Mouse (Mus musculus): Measurements from ENCODE around the gene Gstp3. TPM values are rescaled to one million over a fixed set of nuclear protein-coding genes. Genes with fewer than 3 reads are reported as not detected.

Gstp3 gene
- polyA plus RNA-seq (2016; fragmentation: Nextera tagmentation; extraction: Ambion mirVana) = 0.69 TPM in 1 of 2 replicates, not detected in the other

GRCm38 (mm10) chr19:4059069-4059740 lies at the start of gene Gstp3:
TSS of gene Gstp3 (minus strand) at chr19:4059569.
- Histone ChIP-seq H3K36me3 (no peaks in the 10 kb centered on the region), H3K9ac (no peak within 1 kb of the TSS), H3K4me1 (replicated peaks) (peaks cover 15% of the 10 kb centered on the region), H3K27me3 (replicated peaks) (no peaks in the 10 kb centered on the region), H3K4me3 (no peak within 1 kb of the TSS), H3K9me3 (replicated peaks) (no peaks in the 10 kb centered on the region), H3K27ac (ENCODE audit: poor library complexity, severe bottlenecking) (no peak within 1 kb of the TSS), H3K4me2 (no peak within 1 kb of the TSS)
- WGBS = 66% methylated on average over 15 of the region's 15 CpGs
- ATAC-seq (ENCODE audit: insufficient number of reproducible peaks, low FRiP score) = peak; percentile 29; the same call in 1 of the 2 replicates

GRCm38 (mm10) chr19:4108535-4108934 lies 49.2 kb upstream of the Gstp3 start:
- ATAC-seq (ENCODE audit: insufficient number of reproducible peaks, low FRiP score) = no peak
- Histone ChIP-seq H3K4me3 (no peak overlapping the region), H3K27ac (ENCODE audit: poor library complexity, severe bottlenecking) (no peak overlapping the region)

GRCm38 (mm10) chr19:4106654-4107053 lies 47.3 kb upstream of the Gstp3 start:
- peaks cover 34% of the 10 kb centered on the region for H3K27me3 ChIP-seq (replicated peaks)
- WGBS = 82% methylated on average over 14 of the region's 14 CpGs
- H3K36me3 ChIP-seq = peaks cover 26% of the 10 kb centered on the region
- no peaks in the 10 kb centered on the region for H3K4me1 ChIP-seq (replicated peaks)
- no peak overlapping the region for H3K4me2 ChIP-seq
- H3K9me3 ChIP-seq (replicated peaks) = no peaks in the 10 kb centered on the region
- no peak for ATAC-seq (ENCODE audit: insufficient number of reproducible peaks, low FRiP score)
- H3K9ac ChIP-seq = no peak overlapping the region
- H3K27ac ChIP-seq (ENCODE audit: poor library complexity, severe bottlenecking) = no peak overlapping the region
- H3K4me3 ChIP-seq = no peak overlapping the region

More at GRCm38 (mm10) chr19:4108535-4108934, 49.2 kb upstream of the Gstp3 start:
- WGBS = 81% methylated on average over 9 of the region's 9 CpGs
- no peaks in the 10 kb centered on the region for H3K9me3 ChIP-seq (replicated peaks)
- H3K36me3 ChIP-seq = peaks cover 38% of the 10 kb centered on the region
- no peak overlapping the region for H3K4me2 ChIP-seq
- peaks cover 15% of the 10 kb centered on the region for H3K27me3 ChIP-seq (replicated peaks)
- H3K4me1 ChIP-seq (replicated peaks) = peaks cover 7% of the 10 kb centered on the region
- no peak overlapping the region for H3K9ac ChIP-seq

GRCm38 (mm10) chr19:4104675-4105194 lies 45.4 kb upstream of the Gstp3 start:
- Histone ChIP-seq H3K9me3 (replicated peaks) (no peaks in the 10 kb centered on the region), H3K36me3 (peaks cover 19% of the 10 kb centered on the region; the same call in 1 of the 2 replicates), H3K27ac (ENCODE audit: poor library complexity, severe bottlenecking) (no peak overlapping the region), H3K4me3 (no peak overlapping the region), H3K9ac (no peak overlapping the region), H3K4me2 (no peak overlapping the region), H3K27me3 (replicated peaks) (peaks cover 50% of the 10 kb centered on the region), H3K4me1 (replicated peaks) (peaks cover 14% of the 10 kb centered on the region)
- no peak for ATAC-seq (ENCODE audit: insufficient number of reproducible peaks, low FRiP score)
- 83% methylated on average over 16 of the region's 16 CpGs for WGBS

GRCm38 (mm10) chr19:4103792-4104191 lies 44.4 kb upstream of the Gstp3 start:
- 41% methylated on average over 3 of the region's 3 CpGs for WGBS
- Histone ChIP-seq H3K36me3 (peaks cover 19% of the 10 kb centered on the region; the same call in 1 of the 2 replicates), H3K9ac (no peak overlapping the region), H3K27ac (ENCODE audit: poor library complexity, severe bottlenecking) (no peak overlapping the region), H3K4me1 (replicated peaks) (peaks cover 23% of the 10 kb centered on the region), H3K27me3 (replicated peaks) (peaks cover 50% of the 10 kb centered on the region), H3K4me3 (no peak overlapping the region), H3K9me3 (replicated peaks) (no peaks in the 10 kb centered on the region), H3K4me2 (no peak overlapping the region)
- ATAC-seq (ENCODE audit: insufficient number of reproducible peaks, low FRiP score) = no peak

- H3K4me3 ChIP-seq = no peak overlapping the region
- no peak overlapping the region for H3K9ac ChIP-seq
- no peak overlapping the region for H3K27ac ChIP-seq (ENCODE audit: poor library complexity, severe bottlenecking)
- peaks cover 28% of the 10 kb centered on the region for H3K4me1 ChIP-seq (replicated peaks)
- no peaks in the 10 kb centered on the region for H3K9me3 ChIP-seq (replicated peaks)
- 92% methylated on average over 18 of the region's 18 CpGs for WGBS
- H3K4me2 ChIP-seq = no peak overlapping the region
- peaks cover 19% of the 10 kb centered on the region; the same call in 1 of the 2 replicates for H3K36me3 ChIP-seq
- no peak for ATAC-seq (ENCODE audit: insufficient number of reproducible peaks, low FRiP score)
- H3K27me3 ChIP-seq (replicated peaks) = peaks cover 50% of the 10 kb centered on the region
These were observed 43.9 kb upstream of the Gstp3 start for GRCm38 (mm10) chr19:4103294-4103693.

GRCm38 (mm10) chr19:4102626-4103025 lies 43.3 kb upstream of the Gstp3 start:
- peaks cover 33% of the 10 kb centered on the region for H3K4me1 ChIP-seq (replicated peaks)
- H3K27me3 ChIP-seq (replicated peaks) = peaks cover 50% of the 10 kb centered on the region
- ATAC-seq (ENCODE audit: insufficient number of reproducible peaks, low FRiP score) = no peak
- H3K9ac ChIP-seq = no peak overlapping the region
- no peaks in the 10 kb centered on the region for H3K9me3 ChIP-seq (replicated peaks)
- H3K4me2 ChIP-seq = no peak overlapping the region
- 89% methylated on average over 12 of the region's 12 CpGs for WGBS
- H3K27ac ChIP-seq (ENCODE audit: poor library complexity, severe bottlenecking) = no peak overlapping the region
- H3K36me3 ChIP-seq = peaks cover 19% of the 10 kb centered on the region; the same call in 1 of the 2 replicates
- no peak overlapping the region for H3K4me3 ChIP-seq

- H3K36me3 ChIP-seq = peaks cover 19% of the 10 kb centered on the region; the same call in 1 of the 2 replicates
- 79% methylated on average over 2 of the region's 2 CpGs for WGBS
- H3K4me1 ChIP-seq (replicated peaks) = peaks cover 36% of the 10 kb centered on the region
- no peak overlapping the region for H3K27ac ChIP-seq (ENCODE audit: poor library complexity, severe bottlenecking)
- ATAC-seq (ENCODE audit: insufficient number of reproducible peaks, low FRiP score) = no peak
- no peak overlapping the region for H3K4me2 ChIP-seq
- H3K9ac ChIP-seq = no peak overlapping the region
- no peaks in the 10 kb centered on the region for H3K9me3 ChIP-seq (replicated peaks)
- H3K27me3 ChIP-seq (replicated peaks) = peaks cover 50% of the 10 kb centered on the region
- no peak overlapping the region for H3K4me3 ChIP-seq
These were observed 42.7 kb upstream of the Gstp3 start for GRCm38 (mm10) chr19:4102049-4102448.

- ATAC-seq (ENCODE audit: insufficient number of reproducible peaks, low FRiP score) = no peak
- Histone ChIP-seq H3K9ac (no peak overlapping the region), H3K36me3 (peaks cover 19% of the 10 kb centered on the region; the same call in 1 of the 2 replicates), H3K27ac (ENCODE audit: poor library complexity, severe bottlenecking) (no peak overlapping the region), H3K9me3 (replicated peaks) (no peaks in the 10 kb centered on the region), H3K4me3 (0 out of 2 replicates have a peak overlapping the region, but pooled peaks have one; percentile 59), H3K4me1 (replicated peaks) (peaks cover 37% of the 10 kb centered on the region), H3K4me2 (peak overlapping the region; percentile 95; the same call in 1 of the 2 replicates), H3K27me3 (replicated peaks) (peaks cover 50% of the 10 kb centered on the region)
- 69% methylated on average over 6 of the region's 6 CpGs for WGBS
These were observed 42.1 kb upstream of the Gstp3 start for GRCm38 (mm10) chr19:4101466-4101865.

GRCm38 (mm10) chr19:4100718-4101261 lies 41.4 kb upstream of the Gstp3 start:
- Histone ChIP-seq H3K36me3 (peaks cover 19% of the 10 kb centered on the region; the same call in 1 of the 2 replicates), H3K4me2 (peak overlapping the region; percentile 95), H3K4me3 (peak overlapping the region; percentile 59), H3K27ac (ENCODE audit: poor library complexity, severe bottlenecking) (no peak overlapping the region), H3K9me3 (replicated peaks) (no peaks in the 10 kb centered on the region), H3K27me3 (replicated peaks) (peaks cover 50% of the 10 kb centered on the region), H3K9ac (peak overlapping the region; percentile 65), H3K4me1 (replicated peaks) (peaks cover 41% of the 10 kb centered on the region)
- WGBS = under 1% methylated on average over 51 of the region's 52 CpGs
- ATAC-seq (ENCODE audit: insufficient number of reproducible peaks, low FRiP score) = no peak
